Mouse (Mus musculus): ENCODE results near the gene Cnnm4. TPM values are rescaled to one million over a fixed set of nuclear protein-coding genes. Genes with fewer than 3 reads are reported as not detected.
A peak's percentile ranks its signal among the peaks of the same experiment; 100 is the strongest.

Cnnm4 gene
- polyA plus RNA-seq, 2 experiments = 0.85 to 2.1 TPM

DNA sequence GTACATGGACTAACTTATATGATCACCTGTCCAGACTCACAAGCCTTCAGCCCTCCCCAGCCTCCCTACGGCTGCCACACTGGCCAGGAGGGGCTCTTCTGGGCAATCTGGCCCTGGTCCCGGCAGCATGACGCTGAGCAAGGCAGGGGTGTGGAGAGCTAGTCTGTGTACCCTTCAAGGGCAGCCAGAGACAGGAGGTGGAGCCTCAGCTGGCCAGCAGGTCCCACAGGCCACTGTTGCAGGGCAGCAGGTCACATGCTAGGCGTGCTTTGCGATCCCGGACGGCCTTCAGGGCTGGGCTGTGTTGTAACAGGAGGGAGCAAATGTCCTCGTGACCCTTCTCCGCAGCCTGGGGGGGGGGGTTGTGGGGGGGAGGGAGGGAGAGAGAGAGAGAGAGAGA is 67.8 kb downstream of the Cnnm4 start, which contains the start of gene Gm42417:
Gm42417 (minus strand) TSS at position 244 of the 400 bp plus-strand sequence.
- ATAC-seq (ENCODE audit: insufficient read depth) (peak; percentile 78), DNase-seq (ENCODE audit: low read depth in 3 of 3, low spot score in 3 of 3) (peak in 1 of 3 experiments; percentile 36)
- Histone ChIP-seq H3K27ac (no peak within 1 kb of the TSS), H3K27me3 (ENCODE audit: control insufficient read depth, insufficient read depth, low read length) (no peaks in the 10 kb centered on the region), H3K4me2 (ENCODE audit: low read depth) (no peak within 1 kb of the TSS), H3K4me1 (replicated peaks; ENCODE audit: control insufficient read depth in 2 of 2, insufficient read depth in 2 of 2, low read length in 1 of 2) (no peaks in the 10 kb centered on the region; a peak in 1 of 4 replicates), H3K36me3 (replicated peaks; ENCODE audit: control insufficient read depth, insufficient read depth, low read depth) (no peaks in the 10 kb centered on the region), H3K9ac (replicated peaks) (no peak within 1 kb of the TSS), H3K4me3 (ENCODE audit: insufficient read depth in 1 of 2, low read depth in 2 of 2, low read length in 2 of 2) (no peak within 1 kb of the TSS), H3K9me3 (ENCODE audit: control insufficient read depth, low read length) (no peaks in the 10 kb centered on the region)
- 71% methylated on average over 9 of the region's 9 CpGs for WGBS (ENCODE audit: insufficient replicate concordance)
- TF ChIP-seq CTCF (IDR thresholded peaks at IDR 0.05; ENCODE audit: low read depth) (peak; percentile 5; the same call in 1 of the 2 replicates), EP300 (IDR thresholded peaks at IDR 0.05; ENCODE audit: low read depth) (no peak)

DNA sequence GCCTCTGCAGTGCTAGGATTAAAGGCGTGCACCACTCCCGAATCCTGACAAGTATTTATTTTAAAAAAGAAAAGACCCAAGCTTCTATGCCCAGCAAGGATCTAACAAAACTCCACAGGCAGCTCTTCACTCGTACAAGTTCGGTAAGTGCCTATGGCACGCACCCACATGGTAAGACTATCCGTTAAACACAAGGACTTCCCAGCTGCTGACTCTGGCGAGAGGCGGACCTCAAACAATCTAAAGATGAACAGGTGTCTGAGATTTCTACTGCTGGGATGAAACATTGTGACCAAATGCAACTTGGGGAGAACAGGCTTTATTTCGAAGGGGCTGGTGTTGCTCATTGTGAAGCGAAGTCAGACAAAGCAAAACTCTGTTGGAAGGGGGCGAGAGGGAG is 68.7 kb downstream of the Cnnm4 start:
- no peak overlapping the region for H3K27ac ChIP-seq
- no peak overlapping the region for H3K4me2 ChIP-seq (ENCODE audit: low read depth)
- no peaks in the 10 kb centered on the region for H3K36me3 ChIP-seq (replicated peaks; ENCODE audit: control insufficient read depth, insufficient read depth, low read depth)
- H3K27me3 ChIP-seq (ENCODE audit: control insufficient read depth, insufficient read depth, low read length) = no peaks in the 10 kb centered on the region
- no peak for TF ChIP-seq EP300 (IDR thresholded peaks at IDR 0.05; ENCODE audit: low read depth)
- no peak for TF ChIP-seq CTCF (IDR thresholded peaks at IDR 0.05; ENCODE audit: low read depth)
- 80% methylated on average over 11 of the region's 11 CpGs for WGBS (ENCODE audit: insufficient replicate concordance)
- H3K4me1 ChIP-seq (replicated peaks; ENCODE audit: control insufficient read depth in 2 of 2, insufficient read depth in 2 of 2, low read length in 1 of 2) = no peaks in the 10 kb centered on the region; a peak in 1 of 4 replicates
- no peak for DNase-seq (ENCODE audit: low read depth in 3 of 3, low spot score in 3 of 3)
- no peak for ATAC-seq (ENCODE audit: insufficient read depth)
- no peak overlapping the region for H3K4me3 ChIP-seq (ENCODE audit: insufficient read depth in 1 of 2, low read depth in 2 of 2, low read length in 2 of 2)
- H3K9me3 ChIP-seq (ENCODE audit: control insufficient read depth, low read length) = no peaks in the 10 kb centered on the region
- no peak overlapping the region for H3K9ac ChIP-seq (replicated peaks)

GRCm38 (mm10) chr1:36540807-36541206 is 69.4 kb downstream of the Cnnm4 start:
- Histone ChIP-seq H3K27ac (no peak overlapping the region), H3K36me3 (replicated peaks; ENCODE audit: control insufficient read depth, insufficient read depth, low read depth) (no peaks in the 10 kb centered on the region), H3K27me3 (ENCODE audit: control insufficient read depth, insufficient read depth, low read length) (no peaks in the 10 kb centered on the region), H3K9me3 (ENCODE audit: control insufficient read depth, low read length) (no peaks in the 10 kb centered on the region), H3K4me2 (ENCODE audit: low read depth) (no peak overlapping the region), H3K4me3 (ENCODE audit: insufficient read depth in 1 of 2, low read depth in 2 of 2, low read length in 2 of 2) (no peak overlapping the region), H3K4me1 (replicated peaks; ENCODE audit: control insufficient read depth in 2 of 2, insufficient read depth in 2 of 2, low read length in 1 of 2) (peaks cover 0 to 2% of the 10 kb centered on the region in 2 experiments; a peak in 2 of 4 replicates), H3K9ac (replicated peaks) (no peak overlapping the region)
- WGBS (ENCODE audit: insufficient replicate concordance) = 86% methylated on average over 12 of the region's 12 CpGs
- TF ChIP-seq EP300 (IDR thresholded peaks at IDR 0.05; ENCODE audit: low read depth) (no peak), CTCF (IDR thresholded peaks at IDR 0.05; ENCODE audit: low read depth) (no peak)
- ATAC-seq (ENCODE audit: insufficient read depth) = no peak
- no peak for DNase-seq (ENCODE audit: low read depth in 3 of 3, low spot score in 3 of 3)

- ATAC-seq (ENCODE audit: insufficient read depth) (no peak), DNase-seq (ENCODE audit: low read depth in 3 of 3, low spot score in 3 of 3) (no peak)
- H3K4me1 ChIP-seq (replicated peaks; ENCODE audit: control insufficient read depth in 2 of 2, insufficient read depth in 2 of 2, low read length in 1 of 2) = peaks cover 6% of the 10 kb centered on the region in 2 experiments
- no peaks in the 10 kb centered on the region for H3K9me3 ChIP-seq (ENCODE audit: control insufficient read depth, low read length)
- no peak for TF ChIP-seq EP300 (IDR thresholded peaks at IDR 0.05; ENCODE audit: low read depth)
- no peak for TF ChIP-seq CTCF (IDR thresholded peaks at IDR 0.05; ENCODE audit: low read depth)
- no peak overlapping the region for H3K4me2 ChIP-seq (ENCODE audit: low read depth)
- no peak overlapping the region for H3K27ac ChIP-seq
- H3K36me3 ChIP-seq (replicated peaks; ENCODE audit: control insufficient read depth, insufficient read depth, low read depth) = no peaks in the 10 kb centered on the region
- no peaks in the 10 kb centered on the region for H3K27me3 ChIP-seq (ENCODE audit: control insufficient read depth, insufficient read depth, low read length)
- no peak overlapping the region for H3K9ac ChIP-seq (replicated peaks)
- WGBS (ENCODE audit: insufficient replicate concordance) = 83% methylated on average over 16 of the region's 16 CpGs
- no peak overlapping the region for H3K4me3 ChIP-seq (ENCODE audit: insufficient read depth in 1 of 2, low read depth in 2 of 2, low read length in 2 of 2)
Measured at GRCm38 (mm10) chr1:36541844-36542243, 70.4 kb downstream of the Cnnm4 start.

DNA sequence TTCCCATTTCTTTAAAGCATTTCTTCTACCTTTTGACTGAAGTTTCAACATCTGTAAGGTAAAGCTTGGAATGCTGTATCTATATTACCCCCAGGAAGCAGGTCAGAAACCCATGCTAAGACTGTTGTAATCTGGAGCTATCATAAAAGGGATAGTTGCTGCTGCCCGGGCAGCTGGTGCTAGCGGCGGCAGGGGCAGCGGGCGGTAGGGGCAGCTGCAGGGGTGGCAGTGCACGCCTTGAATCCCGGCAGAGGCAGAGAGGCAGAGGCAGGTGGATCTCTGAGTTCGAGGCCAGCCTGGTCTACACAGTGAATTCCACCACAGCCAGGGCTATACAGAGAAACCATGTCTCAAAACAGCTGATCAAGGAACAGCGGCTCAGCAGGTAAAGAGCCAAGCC is 71.5 kb downstream of the Cnnm4 start:
- TF ChIP-seq CTCF (IDR thresholded peaks at IDR 0.05; ENCODE audit: low read depth) (no peak), EP300 (IDR thresholded peaks at IDR 0.05; ENCODE audit: low read depth) (no peak)
- H3K4me3 ChIP-seq (ENCODE audit: insufficient read depth in 1 of 2, low read depth in 2 of 2, low read length in 2 of 2) = no peak overlapping the region
- no peak for ATAC-seq (ENCODE audit: insufficient read depth)

More for the DNA sequence above, 71.5 kb downstream of the Cnnm4 start:
- H3K27me3 ChIP-seq (ENCODE audit: control insufficient read depth, insufficient read depth, low read length) = no peaks in the 10 kb centered on the region
- 87% methylated on average over 9 of the region's 9 CpGs for WGBS (ENCODE audit: insufficient replicate concordance)
- peaks cover 6% of the 10 kb centered on the region in 2 experiments for H3K4me1 ChIP-seq (replicated peaks; ENCODE audit: control insufficient read depth in 2 of 2, insufficient read depth in 2 of 2, low read length in 1 of 2)
- H3K36me3 ChIP-seq (replicated peaks; ENCODE audit: control insufficient read depth, insufficient read depth, low read depth) = no peaks in the 10 kb centered on the region
- no peak overlapping the region for H3K27ac ChIP-seq
- no peak overlapping the region for H3K9ac ChIP-seq (replicated peaks)
- DNase-seq (ENCODE audit: low read depth in 3 of 3, low spot score in 3 of 3) = no peak
- H3K9me3 ChIP-seq (ENCODE audit: control insufficient read depth, low read length) = no peaks in the 10 kb centered on the region
- no peak overlapping the region for H3K4me2 ChIP-seq (ENCODE audit: low read depth)
